Mouse (Mus musculus): ENCODE measurements around the gene Rasl12. TPM values are rescaled to one million over a fixed set of nuclear protein-coding genes. Genes with fewer than 3 reads are reported as not detected.

Rasl12 gene
- total RNA-seq, 2 experiments from 2014 or later: not detected

GRCm38 (mm10) chr9:65392638-65393364 is 5.5 kb upstream of the Rasl12 start:
- peak; percentile 90 for ATAC-seq (replicated peaks; ENCODE audit: poor library complexity)

- no peak for ATAC-seq (replicated peaks; ENCODE audit: poor library complexity)
These were observed 4.7 kb upstream of the Rasl12 start for GRCm38 (mm10) chr9:65393606-65394005.

GRCm38 (mm10) chr9:65394360-65394759 is 3.9 kb upstream of the Rasl12 start:
- no peak for ATAC-seq (replicated peaks; ENCODE audit: poor library complexity)

DNA sequence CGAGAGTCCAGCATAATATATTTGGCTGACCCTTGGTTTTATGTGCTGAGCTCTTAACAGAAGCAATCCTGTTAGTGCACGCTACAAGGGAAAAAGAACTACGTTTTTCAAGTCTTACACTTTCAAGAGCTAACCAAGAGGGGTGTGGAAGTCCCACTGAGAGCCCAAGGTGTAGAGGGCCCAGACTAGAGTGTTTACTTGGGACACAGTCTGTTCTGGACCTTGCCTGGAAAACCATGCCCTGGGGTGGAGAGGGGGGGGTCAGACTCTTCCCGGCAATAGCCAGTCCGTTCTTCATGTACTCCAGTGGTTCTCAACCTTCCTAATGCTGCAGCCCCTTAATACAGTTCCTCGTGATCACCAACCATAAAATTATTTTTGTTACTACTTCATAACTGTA is 1.6 kb downstream of the Rasl12 start:
- no peak for ATAC-seq (replicated peaks; ENCODE audit: poor library complexity)

DNA sequence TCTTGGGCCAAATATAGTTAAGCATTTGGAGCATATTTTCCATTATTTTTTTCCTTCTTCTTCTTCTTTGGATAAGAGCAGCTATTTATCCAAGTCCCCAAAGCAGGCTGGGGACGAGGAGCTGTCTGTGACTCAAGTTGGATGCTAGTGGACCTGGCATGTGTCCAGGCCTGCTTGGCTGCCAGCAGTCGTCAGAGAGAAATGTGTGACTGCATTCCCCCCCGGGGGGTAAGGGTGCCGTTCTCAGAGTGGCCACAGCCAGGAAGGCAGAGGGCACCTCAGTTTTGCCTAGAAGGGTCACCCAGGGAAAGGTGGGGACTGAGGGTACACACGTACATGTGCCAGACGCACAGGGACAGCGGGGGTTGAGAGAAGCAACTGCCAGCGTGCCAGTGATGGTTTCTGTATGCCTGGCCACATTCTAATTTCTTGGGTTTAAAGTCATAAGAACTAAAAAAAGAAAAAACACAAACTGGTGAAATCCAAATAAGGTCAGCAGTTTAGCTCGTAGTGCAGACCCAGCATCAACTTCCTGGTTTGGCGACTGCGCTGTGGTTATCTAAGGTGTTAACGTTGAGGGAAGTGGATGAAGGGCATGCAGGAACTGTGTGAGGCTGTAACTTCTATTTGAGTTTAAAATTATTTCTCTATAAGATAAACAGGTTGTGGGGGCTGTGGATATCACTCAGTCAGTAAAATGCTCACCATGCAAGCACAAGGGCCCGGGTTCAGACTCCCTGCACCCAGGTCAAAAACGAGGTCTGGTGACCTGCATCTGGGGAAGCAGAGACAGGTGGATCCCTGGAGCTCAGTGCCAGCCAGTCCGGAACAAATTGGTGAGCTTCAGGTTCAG is 6.3 kb downstream of the Rasl12 start:
- ATAC-seq (replicated peaks; ENCODE audit: poor library complexity): peak; percentile 44; the same call in 1 of the 2 replicates

DNA sequence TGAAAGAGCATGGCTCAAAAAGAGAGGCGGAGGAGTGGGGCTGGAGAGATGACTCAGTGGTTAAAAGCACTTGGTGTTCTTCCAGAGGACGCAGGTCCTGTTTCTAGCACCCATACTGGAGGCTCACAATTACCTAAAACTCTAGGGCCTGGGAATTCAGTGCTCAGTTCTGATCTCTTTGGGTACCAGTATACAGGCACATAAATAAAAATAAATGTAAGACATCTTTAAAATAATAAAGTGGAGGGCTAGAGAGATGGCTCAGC is 6.8 kb downstream of the Rasl12 start:
- ATAC-seq (replicated peaks; ENCODE audit: poor library complexity): no peak

- no peak for ATAC-seq (replicated peaks; ENCODE audit: poor library complexity)
These were observed 9.0 kb downstream of the Rasl12 start for GRCm38 (mm10) chr9:65407327-65407726.

DNA sequence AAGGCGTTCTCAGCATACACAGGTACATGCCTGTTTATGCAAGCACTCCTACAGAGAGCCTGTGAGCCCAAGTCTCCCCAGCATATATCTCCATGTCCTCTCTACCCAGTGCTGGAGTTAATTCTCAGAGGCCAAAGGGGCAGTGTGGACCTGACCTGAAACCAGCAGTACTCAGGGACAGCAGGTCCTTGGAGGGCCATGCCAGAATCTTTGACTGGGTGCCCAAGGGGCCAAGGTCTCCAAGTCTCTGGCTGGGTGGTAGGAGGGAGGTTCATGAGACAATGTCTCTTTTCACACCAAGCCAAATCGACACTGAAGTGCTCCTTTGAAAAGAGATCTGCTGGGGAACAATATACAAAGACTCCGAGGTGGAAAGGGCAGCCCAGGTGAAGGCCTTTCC is 9.6 kb downstream of the Rasl12 start:
- ATAC-seq (replicated peaks; ENCODE audit: poor library complexity): no peak

- ATAC-seq (replicated peaks; ENCODE audit: poor library complexity): no peak
These were observed 10.6 kb downstream of the Rasl12 start for GRCm38 (mm10) chr9:65408871-65409295.

DNA sequence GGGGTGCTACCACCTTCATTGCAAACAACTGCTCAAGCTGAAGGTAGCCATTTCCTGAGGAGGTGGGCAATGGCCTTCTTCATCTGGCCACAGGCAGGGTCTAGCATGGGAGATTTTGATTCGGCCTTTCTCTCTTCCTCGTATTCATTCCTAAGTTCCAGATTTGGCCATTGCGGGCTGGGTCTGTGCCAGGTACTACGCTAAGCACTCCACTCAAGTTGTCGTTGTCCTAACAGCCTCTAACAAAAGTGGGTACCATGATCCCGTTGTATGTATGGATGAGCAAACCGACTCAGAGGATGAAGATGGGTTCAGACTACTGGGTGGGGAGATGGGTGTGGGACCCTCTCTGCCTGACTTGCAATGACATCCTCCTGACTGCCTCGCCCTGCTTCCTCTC is 12.1 kb downstream of the Rasl12 start:
- ATAC-seq (replicated peaks; ENCODE audit: poor library complexity): no peak

GRCm38 (mm10) chr9:65411326-65411725 is 13.0 kb downstream of the Rasl12 start:
- no peak for ATAC-seq (replicated peaks; ENCODE audit: poor library complexity)

DNA sequence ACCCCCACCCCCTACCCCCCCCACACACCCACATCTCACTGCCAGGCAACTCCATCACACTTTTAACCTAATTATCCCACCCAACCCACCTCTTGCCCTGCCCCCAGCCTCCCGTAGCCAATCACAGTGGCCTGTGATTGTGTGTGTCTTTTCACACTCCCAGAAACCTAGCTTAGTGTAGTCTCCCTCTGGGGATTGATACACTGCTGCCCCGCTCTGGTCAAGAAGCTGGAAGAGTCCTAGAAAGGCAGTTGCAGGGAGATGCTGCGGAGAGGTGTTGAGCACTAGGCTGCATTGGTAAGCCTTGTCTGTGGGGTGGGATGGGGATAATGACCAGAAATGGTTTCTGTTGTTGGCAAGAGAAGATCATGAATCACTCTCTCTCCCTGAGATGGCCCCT is 19.4 kb downstream of the Rasl12 start:
- no peak for ATAC-seq (replicated peaks; ENCODE audit: poor library complexity)

DNA sequence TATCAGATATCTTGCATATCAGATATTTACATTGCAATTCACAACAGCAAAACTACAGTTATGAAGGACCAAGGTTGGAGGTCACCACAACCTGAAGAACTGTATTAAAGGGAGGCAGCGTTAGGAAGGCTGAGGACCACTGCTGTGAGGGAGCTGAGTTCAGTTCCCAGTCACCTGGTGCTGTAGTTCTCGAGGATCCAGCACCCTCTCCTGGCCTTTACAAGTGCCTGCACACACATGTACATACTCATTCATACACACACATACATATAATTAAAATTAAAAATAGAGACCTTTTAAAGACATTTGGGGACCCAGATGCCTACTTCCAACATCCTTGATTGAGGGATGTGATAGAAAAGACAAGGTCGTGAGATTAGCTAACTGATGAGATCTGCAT is 21.3 kb downstream of the Rasl12 start:
- no peak for ATAC-seq (replicated peaks; ENCODE audit: poor library complexity)

DNA sequence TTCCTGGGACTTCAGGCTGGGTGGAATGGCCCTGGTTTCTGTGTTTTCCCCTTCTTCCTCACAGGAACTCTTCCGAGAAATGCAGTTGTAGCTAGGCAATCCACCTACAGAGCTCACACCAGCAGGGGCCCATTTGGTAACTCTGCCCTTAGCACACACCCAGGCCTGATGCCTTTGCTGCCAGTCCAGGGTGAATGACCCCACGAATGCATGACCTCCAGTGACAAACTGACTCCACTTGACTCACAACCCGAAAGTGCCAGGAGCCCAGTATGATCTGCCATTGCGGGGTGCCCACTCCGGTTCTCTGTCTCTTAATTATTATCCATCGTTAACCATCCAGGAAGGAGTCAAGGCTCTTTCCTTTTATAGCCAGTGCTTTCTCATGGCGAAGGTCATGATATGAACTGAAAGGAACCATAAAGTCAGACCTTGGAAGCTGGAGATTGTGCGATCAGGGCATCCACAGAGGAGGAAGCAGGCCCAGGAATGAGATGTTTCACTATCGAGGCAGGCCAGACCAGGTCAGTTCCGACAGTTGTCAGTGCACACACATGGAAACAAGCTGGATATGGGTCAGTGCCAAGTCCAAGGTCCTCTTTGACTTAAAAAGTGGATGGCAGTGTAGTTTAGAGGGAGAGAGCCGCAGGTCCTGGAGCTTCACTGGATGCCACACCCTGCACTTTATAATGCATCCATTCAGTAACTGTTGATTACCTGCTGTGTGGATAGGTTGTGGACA is 24.6 kb downstream of the Rasl12 start, which contains the start of gene Slc51b:
Slc51b (minus strand) TSS at position 196 of the 742 bp plus-strand sequence.
- no peak for ATAC-seq (replicated peaks; ENCODE audit: poor library complexity)

DNA sequence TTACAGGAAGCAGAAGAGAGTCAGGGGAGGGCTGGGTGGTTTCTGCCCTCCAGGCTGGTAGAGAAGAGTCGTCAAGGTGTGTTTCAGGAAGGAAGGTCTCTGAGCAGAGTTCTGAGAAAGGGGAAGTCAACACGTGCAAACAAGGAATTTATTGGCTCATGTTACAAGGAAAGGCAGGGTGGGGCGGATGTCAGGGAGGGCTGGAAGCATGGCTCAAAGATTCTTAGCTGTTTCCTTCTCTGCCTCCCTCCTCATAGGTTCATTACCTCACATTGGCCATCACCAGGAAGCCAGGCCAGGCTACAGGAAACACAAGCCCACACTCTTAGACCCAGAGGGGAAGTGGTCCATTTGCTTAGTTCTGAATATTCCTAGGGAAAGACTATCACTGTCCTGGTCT is 26.1 kb downstream of the Rasl12 start:
- ATAC-seq (replicated peaks; ENCODE audit: poor library complexity): peak; percentile 57

DNA sequence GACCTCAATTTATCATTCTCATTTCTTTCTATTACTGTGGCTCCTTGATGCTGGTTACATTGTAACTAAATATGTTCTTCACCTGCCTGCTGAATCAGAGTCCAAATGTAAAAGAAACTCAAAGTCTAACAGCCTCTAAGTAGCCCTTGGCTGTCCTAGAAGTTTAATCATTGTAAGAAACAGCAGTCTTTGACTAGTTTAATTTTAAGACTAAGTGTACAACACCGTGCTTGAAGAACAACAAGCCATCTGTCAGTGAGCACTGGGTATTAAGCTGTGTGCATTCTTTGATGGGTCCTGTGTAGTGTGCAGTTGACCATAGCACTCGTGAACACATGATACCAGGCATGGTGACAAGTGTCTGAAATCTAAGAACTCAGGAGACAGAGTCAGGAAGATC is 29.2 kb downstream of the Rasl12 start:
- ATAC-seq (replicated peaks; ENCODE audit: poor library complexity): no peak

DNA sequence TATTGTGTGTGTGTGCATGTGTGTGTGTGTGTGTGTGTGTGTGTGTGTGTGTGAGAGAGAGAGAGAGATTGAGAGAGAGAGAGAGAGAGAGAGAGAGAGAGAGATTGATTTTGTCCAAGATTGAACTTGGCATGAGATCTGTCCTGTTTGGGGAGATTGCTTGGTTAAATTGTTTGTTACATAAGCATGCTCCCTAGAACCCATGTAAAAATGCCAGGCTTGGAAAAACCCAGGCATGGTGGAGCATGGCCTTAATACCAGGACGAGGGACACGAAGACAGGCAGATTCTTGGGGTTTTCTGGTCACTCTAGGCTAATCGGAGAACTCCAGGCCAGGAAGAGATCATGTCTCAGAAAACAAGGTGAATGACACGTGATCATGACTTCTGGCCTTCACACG is 29.7 kb downstream of the Rasl12 start:
- ATAC-seq (replicated peaks; ENCODE audit: poor library complexity): no peak

GRCm38 (mm10) chr9:65430401-65430800 is 32.1 kb downstream of the Rasl12 start:
- ATAC-seq (replicated peaks; ENCODE audit: poor library complexity): no peak

DNA sequence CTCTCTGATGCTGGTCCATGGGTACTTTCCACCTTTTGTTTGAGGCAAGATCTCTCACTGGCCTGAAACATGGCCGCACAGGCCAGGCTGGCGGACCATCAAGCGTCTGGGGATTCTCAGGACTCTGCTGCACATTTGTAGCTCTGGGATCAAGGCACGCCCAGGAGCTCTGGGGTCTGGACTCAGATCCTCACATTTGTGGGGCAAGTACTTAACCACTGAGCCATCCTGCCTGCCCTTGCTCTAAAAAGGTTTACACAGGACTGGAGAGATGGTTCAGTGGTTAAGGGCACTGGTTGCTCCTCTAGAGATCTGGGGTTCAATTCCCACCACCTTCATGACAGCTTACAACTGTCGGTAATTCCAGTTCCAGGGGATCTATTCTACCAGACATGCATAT is 32.6 kb downstream of the Rasl12 start:
- ATAC-seq (replicated peaks; ENCODE audit: poor library complexity): no peak

DNA sequence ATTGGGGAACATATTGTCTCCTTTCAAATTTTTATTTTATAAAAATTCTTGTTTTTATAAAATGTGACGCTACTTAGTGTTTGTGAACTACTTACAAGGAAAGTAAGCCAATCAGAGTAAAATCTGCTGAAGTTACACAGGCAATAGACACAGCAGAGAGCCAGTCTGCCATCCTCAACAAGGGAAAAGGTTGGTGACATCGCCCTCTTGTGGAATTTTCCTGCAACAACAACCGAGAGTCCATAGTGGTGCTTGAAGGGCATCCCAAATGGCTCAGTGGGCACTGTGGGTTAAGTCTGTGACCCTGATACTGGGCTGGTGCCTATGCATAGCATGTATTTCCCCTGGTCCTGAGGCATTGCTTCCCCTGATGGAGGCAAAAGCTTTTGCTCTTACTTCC is 33.9 kb downstream of the Rasl12 start:
- ATAC-seq (replicated peaks; ENCODE audit: poor library complexity): peak; percentile 56

- ATAC-seq (replicated peaks; ENCODE audit: poor library complexity): peak; percentile 65
These were observed 35.8 kb downstream of the Rasl12 start for GRCm38 (mm10) chr9:65434140-65434539.

GRCm38 (mm10) chr9:65435211-65435610 is 36.9 kb downstream of the Rasl12 start:
- ATAC-seq (replicated peaks; ENCODE audit: poor library complexity): no peak

All from megakaryocyte progenitor cell, adult 5-6 weeks (primary cell).